In genomic region chr13:29780713-29781112, GRCm38 (mm10) we compare ENCODE assay signal across 10 mouse cellular contexts.
DNase-seq lines count a peak whose midpoint lies in the region; ATAC-seq and TF ChIP-seq lines count a peak whose summit lies in the region.
"Had no signal": no experiment of that assay in that cellular context is flagged by ENCODE, and none has a peak within 500 bp of the region (broad histone marks: within the 10 kb centered on the region; RNA-seq: fewer than 3 reads in every experiment).

No protein-coding gene starts in this region.

- intact Hi-C loops in gastrocnemius, adult 2 months (cut with DNase I), result no loop called here
- intact Hi-C loops in left cerebral cortex, adult 2 months (cut with DNase I), result no loop called here

- H3K9me3 ChIP-seq in embryonic facial prominence, embryonic 15.5 days (replicated peaks), result no peaks in the 10 kb centered on the region
- no peaks in the 10 kb centered on the region for H3K9me3 ChIP-seq in kidney, embryonic 14.5 days (ENCODE audit: control insufficient read depth, low read length)
- H3K9me3 ChIP-seq in stomach, embryonic 14.5 days (ENCODE audit: control insufficient read depth, low read depth, low read length), result no peaks in the 10 kb centered on the region
- H3K9me3 ChIP-seq in forebrain, embryonic 14.5 days (replicated peaks; ENCODE audit: control insufficient read depth, low read length), result no peaks in the 10 kb centered on the region

- no peak overlapping the region for H3K4me2 ChIP-seq in embryonic facial prominence, embryonic 15.5 days (replicated peaks)
- H3K4me2 ChIP-seq in kidney, embryonic 14.5 days (replicated peaks; ENCODE audit: low read depth, low read length), result no peak overlapping the region
- no peak overlapping the region for H3K4me2 ChIP-seq in stomach, embryonic 14.5 days (replicated peaks; ENCODE audit: low read depth, low read length)
- no peak overlapping the region for H3K4me2 ChIP-seq in forebrain, embryonic 14.5 days (ENCODE audit: low read length)

- peak; percentile 56 for DNase-seq in gastrocnemius, adult 2 months
- no peak for DNase-seq in gastrocnemius, postnatal 4 days (ENCODE audit: low spot score in 2 of 2)
- no peak for DNase-seq in left cerebral cortex, adult 2 months (ENCODE audit: extremely low spot score in 1 of 2, low spot score in 2 of 2)
- DNase-seq in forebrain, embryonic 14.5 days (ENCODE audit: low spot score), result no peak
- no peak for DNase-seq in frontal cortex, postnatal 36 days (ENCODE audit: low spot score in 2 of 2)
- DNase-seq: right cerebral cortex, adult 18-20 months had no signal

- ATAC-seq in embryonic facial prominence, embryonic 15.5 days (ENCODE audit: insufficient number of reproducible peaks, low FRiP score, low TSS enrichment, low read depth), result 0 out of 2 replicates have a peak, but pooled peaks have one; percentile 47
- ATAC-seq in kidney, embryonic 14.5 days (ENCODE audit: low FRiP score, low TSS enrichment), result peak; percentile 54; the same call in 1 of the 2 replicates
- peak; percentile 79 for ATAC-seq in stomach, embryonic 14.5 days (ENCODE audit: insufficient number of reproducible peaks, insufficient read depth, low FRiP score, low read depth)
- no peak for ATAC-seq in forebrain, embryonic 14.5 days

- no peak overlapping the region for H3K9ac ChIP-seq in embryonic facial prominence, embryonic 15.5 days
- no peak overlapping the region for H3K9ac ChIP-seq in kidney, embryonic 14.5 days (ENCODE audit: low read depth, low read length)
- H3K9ac ChIP-seq in stomach, embryonic 14.5 days (replicated peaks; ENCODE audit: low read depth, low read length), result no peak overlapping the region
- no peak overlapping the region for H3K9ac ChIP-seq in forebrain, embryonic 14.5 days (ENCODE audit: low read length)
- H3K9ac ChIP-seq: liver, embryonic 14.5 days had no signal

- no peaks in the 10 kb centered on the region for H3K27me3 ChIP-seq in embryonic facial prominence, embryonic 15.5 days
- no peaks in the 10 kb centered on the region for H3K27me3 ChIP-seq in kidney, embryonic 14.5 days (ENCODE audit: control insufficient read depth, insufficient read depth, low read length)
- no peaks in the 10 kb centered on the region for H3K27me3 ChIP-seq in stomach, embryonic 14.5 days (ENCODE audit: control insufficient read depth, insufficient read depth, low read length)
- H3K27me3 ChIP-seq in forebrain, embryonic 14.5 days (replicated peaks; ENCODE audit: control insufficient read depth, insufficient read depth, low read length), result no peaks in the 10 kb centered on the region

- no peak for TF ChIP-seq CTCF in gastrocnemius, adult 2 months (IDR thresholded peaks at IDR 0.05)
- no peak for TF ChIP-seq CTCF in left cerebral cortex, adult 2 months (IDR thresholded peaks at IDR 0.05)

- no peaks in the 10 kb centered on the region for H3K4me1 ChIP-seq in embryonic facial prominence, embryonic 15.5 days
- H3K4me1 ChIP-seq in kidney, embryonic 14.5 days (ENCODE audit: control insufficient read depth, insufficient read depth, low read length), result peaks cover 9% of the 10 kb centered on the region; the same call in 1 of the 2 replicates
- H3K4me1 ChIP-seq in stomach, embryonic 14.5 days (ENCODE audit: control insufficient read depth, insufficient read depth, low read length), result peaks cover 19% of the 10 kb centered on the region
- H3K4me1 ChIP-seq in forebrain, embryonic 14.5 days (ENCODE audit: control insufficient read depth, insufficient read depth, low read length), result 0 out of 2 replicates have a peak, but pooled peaks cover 3% of the 10 kb centered on the region

- H3K36me3 ChIP-seq in embryonic facial prominence, embryonic 15.5 days, result no peaks in the 10 kb centered on the region
- no peaks in the 10 kb centered on the region for H3K36me3 ChIP-seq in kidney, embryonic 14.5 days (ENCODE audit: control insufficient read depth, insufficient read depth, low read length)
- H3K36me3 ChIP-seq in stomach, embryonic 14.5 days (ENCODE audit: control insufficient read depth, insufficient read depth, low read length), result no peaks in the 10 kb centered on the region
- no peaks in the 10 kb centered on the region for H3K36me3 ChIP-seq in forebrain, embryonic 14.5 days (ENCODE audit: control insufficient read depth, insufficient read depth, low read length)

- WGBS in embryonic facial prominence, embryonic 15.5 days, result 48% methylated on average over 6 of the region's 6 CpGs
- 31% methylated on average over 6 of the region's 6 CpGs for WGBS in kidney, embryonic 14.5 days
- 28% methylated on average over 6 of the region's 6 CpGs for WGBS in stomach, embryonic 14.5 days
- 56% methylated on average over 6 of the region's 6 CpGs for WGBS in forebrain, embryonic 14.5 days

- no peak overlapping the region for H3K4me3 ChIP-seq in gastrocnemius, adult 2 months
- no peak overlapping the region for H3K4me3 ChIP-seq in embryonic facial prominence, embryonic 15.5 days (replicated peaks)
- no peak overlapping the region for H3K4me3 ChIP-seq in kidney, embryonic 14.5 days (ENCODE audit: low read length)
- H3K4me3 ChIP-seq in stomach, embryonic 14.5 days (ENCODE audit: low read depth, low read length), result no peak overlapping the region
- H3K4me3 ChIP-seq in left cerebral cortex, adult 2 months, result no peak overlapping the region
- no peak overlapping the region for H3K4me3 ChIP-seq in forebrain, embryonic 14.5 days (ENCODE audit: low read depth, low read length)

- no peak overlapping the region for H3K27ac ChIP-seq in gastrocnemius, adult 2 months
- H3K27ac ChIP-seq in embryonic facial prominence, embryonic 15.5 days (replicated peaks), result no peak overlapping the region
- peak overlapping the region; percentile 6; the same call in 1 of the 2 replicates for H3K27ac ChIP-seq in kidney, embryonic 14.5 days (ENCODE audit: low read depth, low read length)
- H3K27ac ChIP-seq in stomach, embryonic 14.5 days (ENCODE audit: low read length), result peak overlapping the region; percentile 80
- H3K27ac ChIP-seq in left cerebral cortex, adult 2 months, result no peak overlapping the region
- no peak overlapping the region for H3K27ac ChIP-seq in forebrain, embryonic 14.5 days (ENCODE audit: low read depth, low read length)
- H3K27ac ChIP-seq: liver, embryonic 14.5 days had no signal

Comparison
In these comparisons a context has a peak if more than half of its experiments do, and no peak if none do; other contexts are left out.
1. H3K27ac ChIP-seq: peak in kidney, embryonic 14.5 days (single experiment) and stomach, embryonic 14.5 days (single experiment); none in gastrocnemius, adult 2 months (single experiment), embryonic facial prominence, embryonic 15.5 days (single experiment), left cerebral cortex, adult 2 months (single experiment) and forebrain, embryonic 14.5 days (single experiment).